Mouse (Mus musculus) CH12.LX (cell line): ENCODE results near the gene Aplf.

Experiments
- CTCF ChIP-seq, 2 experiments: IDR thresholded peaks in 1 of 2; conservative IDR thresholded peaks in 1 of 2; 2 replicates each; pipeline ENCODE4 v1.5.1; 2011 to 2012; ENCODE audit warnings: low read depth in 2 of 2, low read length in 2 of 2, improper control_type of control experiment in 1 of 2, inconsistent platforms in 1 of 2, mild to moderate bottlenecking in 1 of 2, moderate library complexity in 1 of 2
- EP300 ChIP-seq: IDR thresholded peaks from 2 replicates; pipeline ENCODE4 v1.6.1; 2011; ENCODE audit warnings: low read length, improper control_type of control experiment
- ETS1 ChIP-seq: conservative IDR thresholded peaks from 2 replicates; pipeline ENCODE4 v1.6.1; 2012; ENCODE audit warnings: low read depth, mild to moderate bottlenecking, inconsistent platforms, low read length, improper control_type of control experiment, moderate library complexity
- KAT2A ChIP-seq: IDR thresholded peaks from 2 replicates; pipeline ENCODE4 v1.6.1; 2012; ENCODE audit warnings: low read length, improper control_type of control experiment, inconsistent platforms; ENCODE audit not compliant: insufficient replicate concordance
- POLR2A ChIP-seq: IDR thresholded peaks from 2 replicates; pipeline ENCODE4 v1.6.1; 2011; ENCODE audit warnings: low read depth, mild to moderate bottlenecking, improper control_type of control experiment, low read length
- RCOR1 ChIP-seq: conservative IDR thresholded peaks from 2 replicates; pipeline ENCODE4 v1.6.1; 2012; ENCODE audit warnings: low read depth, mild to moderate bottlenecking, inconsistent platforms, low read length, improper control_type of control experiment
- SMC3 ChIP-seq: IDR thresholded peaks from 2 replicates; pipeline ENCODE4 v1.6.1; 2011; ENCODE audit warnings: low read depth, low read length, improper control_type of control experiment
- ZNF384 ChIP-seq: IDR thresholded peaks from 2 replicates; pipeline ENCODE4 v1.6.1; 2012; ENCODE audit warnings: low read depth, low read length, improper control_type of control experiment, inconsistent platforms

DNA sequence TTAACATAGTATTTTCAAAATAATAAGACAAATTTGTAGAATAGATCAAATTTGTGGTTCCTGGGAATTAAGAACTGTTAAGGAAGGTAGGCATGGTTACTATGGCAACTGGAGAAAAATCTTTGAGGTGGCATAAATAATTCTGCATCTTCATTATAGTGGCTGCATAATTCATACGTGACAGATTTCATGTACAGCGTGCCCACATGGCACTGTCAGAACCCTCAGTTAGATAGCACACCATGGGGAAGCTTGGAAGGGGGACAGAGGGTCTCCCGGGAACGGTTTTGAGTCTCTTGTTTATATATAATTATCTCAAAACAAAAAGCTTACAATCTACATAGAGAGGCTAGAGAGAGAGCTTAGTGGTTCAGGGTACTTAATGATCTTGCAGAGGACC, 24.6 kb upstream of the Aplf start:
- TF ChIP-seq KAT2A (no peak), ETS1 (no peak), POLR2A (no peak), SMC3 (no peak), RCOR1 (no peak), ZNF384 (no peak), CTCF (conservative IDR thresholded peaks at IDR 0.05 in 1 of 2, IDR thresholded peaks at IDR 0.05 in 1 of 2; ENCODE audit: low read depth in 2 of 2, low read length in 2 of 2) (no peak), EP300 (no peak)
